In genomic region chr14:120478641-120479341, GRCm38 (mm10) we compare ENCODE assay signal across 8 mouse cellular contexts. TPM values are rescaled to one million over a fixed set of nuclear protein-coding genes. Genes with fewer than 3 reads are reported as not detected.
DNase-seq lines count a peak whose midpoint lies in the region; ATAC-seq and TF ChIP-seq lines count a peak whose summit lies in the region.

No protein-coding gene starts in this region.

- H3K4me1 ChIP-seq in lung, embryonic 14.5 days (ENCODE audit: insufficient read depth): peaks cover 11% of the 10 kb centered on the region
- H3K4me1 ChIP-seq in embryonic facial prominence, embryonic 14.5 days (ENCODE audit: control insufficient read depth, insufficient read depth, low read length): peaks cover 17% of the 10 kb centered on the region
- H3K4me1 ChIP-seq in hindbrain, embryonic 14.5 days (replicated peaks; ENCODE audit: control insufficient read depth, insufficient read depth, low read length): peaks cover 25% of the 10 kb centered on the region
- H3K4me1 ChIP-seq in liver, embryonic 12.5 days: peaks cover 30% of the 10 kb centered on the region

- no peaks in the 10 kb centered on the region for H3K27me3 ChIP-seq in lung, embryonic 14.5 days (ENCODE audit: insufficient read depth, low read length)
- no peaks in the 10 kb centered on the region for H3K27me3 ChIP-seq in embryonic facial prominence, embryonic 14.5 days (replicated peaks; ENCODE audit: control insufficient read depth, insufficient read depth, low read length)
- no peaks in the 10 kb centered on the region for H3K27me3 ChIP-seq in hindbrain, embryonic 14.5 days (ENCODE audit: control insufficient read depth, insufficient read depth, low read length)
- H3K27me3 ChIP-seq in liver, embryonic 12.5 days (replicated peaks): peaks cover 9% of the 10 kb centered on the region

- peak overlapping the region; percentile 87 for H3K9ac ChIP-seq in lung, embryonic 14.5 days
- H3K9ac ChIP-seq in embryonic facial prominence, embryonic 14.5 days (ENCODE audit: low read depth, low read length): peak overlapping the region; percentile 86
- peak overlapping the region; percentile 73 for H3K9ac ChIP-seq in hindbrain, embryonic 14.5 days
- H3K9ac ChIP-seq in liver, embryonic 12.5 days: peak overlapping the region; percentile 75

- DNase-seq in lung, embryonic 14.5 days: peak; percentile 55
- DNase-seq in lung, postnatal 4 days: no peak
- peak; percentile 56 for DNase-seq in Muller cell, postnatal 12 days (ENCODE audit: inconsistent ontology term)
- DNase-seq in embryonic facial prominence, embryonic 14.5 days (ENCODE audit: low spot score): peak; percentile 32
- peak; percentile 32 for DNase-seq in hindbrain, embryonic 14.5 days (ENCODE audit: low spot score)
- peak; percentile 49 for DNase-seq in right cerebral cortex, postnatal 25 days

- no peak for TF ChIP-seq CTCF in lung, embryonic 14.5 days (IDR thresholded peaks at IDR 0.05; ENCODE audit: low read depth)

- peaks cover 11% of the 10 kb centered on the region; the same call in 1 of the 2 replicates for H3K36me3 ChIP-seq in lung, embryonic 14.5 days (ENCODE audit: insufficient read depth)
- H3K36me3 ChIP-seq in embryonic facial prominence, embryonic 14.5 days (ENCODE audit: control insufficient read depth, insufficient read depth, low read length): no peaks in the 10 kb centered on the region
- H3K36me3 ChIP-seq in hindbrain, embryonic 14.5 days (replicated peaks; ENCODE audit: control insufficient read depth, insufficient read depth): no peaks in the 10 kb centered on the region
- no peaks in the 10 kb centered on the region; the same call in 1 of the 2 replicates for H3K36me3 ChIP-seq in liver, embryonic 12.5 days

- no peak for ATAC-seq in lung, embryonic 14.5 days (ENCODE audit: insufficient read depth)
- ATAC-seq in embryonic facial prominence, embryonic 14.5 days (ENCODE audit: low read depth): peak; percentile 3; the same call in 1 of the 2 replicates
- ATAC-seq in hindbrain, embryonic 14.5 days (ENCODE audit: low FRiP score): no peak; the same call in 1 of the 2 replicates
- peak; percentile 20 for ATAC-seq in liver, embryonic 12.5 days
- ATAC-seq in erythroid progenitor cell, adult 5-6 weeks (replicated peaks; ENCODE audit: low FRiP score, poor library complexity, severe bottlenecking): no peak

- H3K9me3 ChIP-seq in lung, embryonic 14.5 days (ENCODE audit: low read depth, low read length): no peaks in the 10 kb centered on the region
- no peaks in the 10 kb centered on the region for H3K9me3 ChIP-seq in embryonic facial prominence, embryonic 14.5 days (ENCODE audit: control insufficient read depth, low read length)
- H3K9me3 ChIP-seq in hindbrain, embryonic 14.5 days (ENCODE audit: control insufficient read depth, low read length): no peaks in the 10 kb centered on the region
- H3K9me3 ChIP-seq in liver, embryonic 12.5 days (replicated peaks): no peaks in the 10 kb centered on the region

- H3K4me3 ChIP-seq in lung, embryonic 14.5 days (ENCODE audit: low read depth, low read length): peak overlapping the region; percentile 78
- H3K4me3 ChIP-seq in embryonic facial prominence, embryonic 14.5 days (ENCODE audit: low read depth, low read length): peak overlapping the region; percentile 80
- H3K4me3 ChIP-seq in hindbrain, embryonic 14.5 days (replicated peaks; ENCODE audit: low read length): peak overlapping the region; percentile 59
- peak overlapping the region; percentile 73 for H3K4me3 ChIP-seq in liver, embryonic 12.5 days

- under 1% methylated on average over 62 of the region's 62 CpGs for WGBS in lung, embryonic 14.5 days
- WGBS in embryonic facial prominence, embryonic 14.5 days: 0% methylated on average over 26 of the region's 62 CpGs
- under 1% methylated on average over 48 of the region's 62 CpGs for WGBS in hindbrain, embryonic 14.5 days
- under 1% methylated on average over 62 of the region's 62 CpGs for WGBS in liver, embryonic 12.5 days (ENCODE audit: insufficient replicate concordance)

- H3K27ac ChIP-seq in lung, embryonic 14.5 days (ENCODE audit: low read depth): peak overlapping the region; percentile 96
- H3K27ac ChIP-seq in embryonic facial prominence, embryonic 14.5 days (replicated peaks; ENCODE audit: low read depth, low read length): peak overlapping the region; percentile 99
- H3K27ac ChIP-seq in hindbrain, embryonic 14.5 days: peak overlapping the region; percentile 100
- H3K27ac ChIP-seq in liver, embryonic 12.5 days: peak overlapping the region; percentile 80

- H3K4me2 ChIP-seq in lung, embryonic 14.5 days: peak overlapping the region; percentile 66
- peak overlapping the region; percentile 64 for H3K4me2 ChIP-seq in embryonic facial prominence, embryonic 14.5 days (ENCODE audit: low read depth, low read length)
- peak overlapping the region; percentile 64 for H3K4me2 ChIP-seq in hindbrain, embryonic 14.5 days (replicated peaks)
- peak overlapping the region; percentile 94 for H3K4me2 ChIP-seq in liver, embryonic 12.5 days

RNA-seq across cellular contexts. Expression of gene Rap2a, which starts 0.5 kb away (rescaled TPM):
- polyA plus RNA-seq in lung, embryonic 14.5 days (2014; fragmentation: Nextera tagmentation; extraction: Ambion mirVana): 47.3 and 48.4 TPM in 2 replicates
- polyA plus RNA-seq in embryonic facial prominence, embryonic 14.5 days (2014; fragmentation: Nextera tagmentation; extraction: Ambion mirVana): 17.6 and 19.9 TPM in 2 replicates
- 25.8 and 29.0 TPM in 2 replicates for polyA plus RNA-seq in hindbrain, embryonic 14.5 days (2014; fragmentation: Nextera tagmentation; extraction: Ambion mirVana)
- polyA plus RNA-seq in liver, embryonic 12.5 days (2016; fragmentation: Nextera tagmentation; extraction: Ambion mirVana): 5.6 and 5.9 TPM in 2 replicates
- total RNA-seq in erythroid progenitor cell, adult 5-6 weeks (2015; ENCODE audit: low replicate concordance): 2.1 and 3.2 TPM in 2 replicates
- total RNA-seq in erythroid progenitor cell, adult 5-6 weeks (2017; ENCODE audit: low replicate concordance): 1.1 and 1.7 TPM in 2 replicates

Comparison
In these comparisons a context has a peak if more than half of its experiments do, and no peak if none do; other contexts are left out.
1. DNase-seq: peak in lung, embryonic 14.5 days (single experiment), Muller cell, postnatal 12 days (single experiment), embryonic facial prominence, embryonic 14.5 days (single experiment), hindbrain, embryonic 14.5 days (single experiment) and right cerebral cortex, postnatal 25 days (single experiment); none in lung, postnatal 4 days (0 of 2).
2. ATAC-seq: peak in embryonic facial prominence, embryonic 14.5 days (single experiment) and liver, embryonic 12.5 days (single experiment); none in lung, embryonic 14.5 days (single experiment), hindbrain, embryonic 14.5 days (single experiment) and erythroid progenitor cell, adult 5-6 weeks (single experiment).
3. Peak in every context shown above with its lines, with median percentiles within 50 percentile points of each other: H3K27ac ChIP-seq, H3K4me2 ChIP-seq, H3K4me3 ChIP-seq and H3K9ac ChIP-seq.